Mouse (Mus musculus): ENCODE results near the gene Arhgef15. TPM values are rescaled to one million over a fixed set of nuclear protein-coding genes. Genes with fewer than 3 reads are reported as not detected.
"Not testable (repeated sequence)": the region's sequence is repeated elsewhere in the genome, so short reads cannot be mapped to it uniquely, and the experiment has no call there.

The Arhgef15 gene
- not detected in 3 replicates for total RNA-seq (2017)

- no peak for ATAC-seq (replicated peaks; ENCODE audit: insufficient number of reproducible peaks, low FRiP score, low TSS enrichment, poor library complexity, severe bottlenecking)
Observed at GRCm38 (mm10) chr11:68957308-68957707, at the start of gene Arhgef15. Gene Arhgef15, minus strand, starts transcription at chr11:68957480.

GRCm38 (mm10) chr11:69006575-69006974 lies 49.3 kb upstream of the Arhgef15 start:
- ATAC-seq (replicated peaks; ENCODE audit: insufficient number of reproducible peaks, low FRiP score, low TSS enrichment, poor library complexity, severe bottlenecking) = not testable (repeated sequence)

- ATAC-seq (replicated peaks; ENCODE audit: insufficient number of reproducible peaks, low FRiP score, low TSS enrichment, poor library complexity, severe bottlenecking) = no peak
Observed at GRCm38 (mm10) chr11:69005193-69005592, 47.9 kb upstream of the Arhgef15 start.

- ATAC-seq (replicated peaks; ENCODE audit: insufficient number of reproducible peaks, low FRiP score, low TSS enrichment, poor library complexity, severe bottlenecking) = no peak
Observed at GRCm38 (mm10) chr11:69003592-69003991, 46.3 kb upstream of the Arhgef15 start.

- ATAC-seq (replicated peaks; ENCODE audit: insufficient number of reproducible peaks, low FRiP score, low TSS enrichment, poor library complexity, severe bottlenecking) = not testable (repeated sequence)
Observed at GRCm38 (mm10) chr11:69002782-69003181, 45.5 kb upstream of the Arhgef15 start.

GRCm38 (mm10) chr11:68997080-68997479 lies 39.8 kb upstream of the Arhgef15 start:
- ATAC-seq (replicated peaks; ENCODE audit: insufficient number of reproducible peaks, low FRiP score, low TSS enrichment, poor library complexity, severe bottlenecking) = no peak

- ATAC-seq (replicated peaks; ENCODE audit: insufficient number of reproducible peaks, low FRiP score, low TSS enrichment, poor library complexity, severe bottlenecking) = no peak
Observed at GRCm38 (mm10) chr11:68994377-68994776, 37.1 kb upstream of the Arhgef15 start.

GRCm38 (mm10) chr11:68993122-68993521 lies 35.8 kb upstream of the Arhgef15 start:
- ATAC-seq (replicated peaks; ENCODE audit: insufficient number of reproducible peaks, low FRiP score, low TSS enrichment, poor library complexity, severe bottlenecking) = no peak

GRCm38 (mm10) chr11:68988341-68988740 lies 31.1 kb upstream of the Arhgef15 start:
- no peak for ATAC-seq (replicated peaks; ENCODE audit: insufficient number of reproducible peaks, low FRiP score, low TSS enrichment, poor library complexity, severe bottlenecking)

GRCm38 (mm10) chr11:68987365-68987882 lies 30.1 kb upstream of the Arhgef15 start:
- no peak for ATAC-seq (replicated peaks; ENCODE audit: insufficient number of reproducible peaks, low FRiP score, low TSS enrichment, poor library complexity, severe bottlenecking)

GRCm38 (mm10) chr11:68982639-68983369 lies 25.5 kb upstream of the Arhgef15 start:
- ATAC-seq (replicated peaks; ENCODE audit: insufficient number of reproducible peaks, low FRiP score, low TSS enrichment, poor library complexity, severe bottlenecking) = peak; percentile 71

GRCm38 (mm10) chr11:68980919-68981318 lies 23.6 kb upstream of the Arhgef15 start:
- no peak for ATAC-seq (replicated peaks; ENCODE audit: insufficient number of reproducible peaks, low FRiP score, low TSS enrichment, poor library complexity, severe bottlenecking)

GRCm38 (mm10) chr11:68979320-68979733 lies 22.0 kb upstream of the Arhgef15 start:
- no peak for ATAC-seq (replicated peaks; ENCODE audit: insufficient number of reproducible peaks, low FRiP score, low TSS enrichment, poor library complexity, severe bottlenecking)

GRCm38 (mm10) chr11:68975601-68976000 lies 18.3 kb upstream of the Arhgef15 start:
- no peak for ATAC-seq (replicated peaks; ENCODE audit: insufficient number of reproducible peaks, low FRiP score, low TSS enrichment, poor library complexity, severe bottlenecking)

GRCm38 (mm10) chr11:68975085-68975484 lies 17.8 kb upstream of the Arhgef15 start, which contains the start of gene Rangrf:
Gene Rangrf, minus strand, starts transcription at chr11:68975185.
- no peak for ATAC-seq (replicated peaks; ENCODE audit: insufficient number of reproducible peaks, low FRiP score, low TSS enrichment, poor library complexity, severe bottlenecking)

GRCm38 (mm10) chr11:68974059-68974450 lies 16.8 kb upstream of the Arhgef15 start:
- ATAC-seq (replicated peaks; ENCODE audit: insufficient number of reproducible peaks, low FRiP score, low TSS enrichment, poor library complexity, severe bottlenecking) = 0 out of 2 replicates have a peak, but pooled peaks have one; percentile 4

- ATAC-seq (replicated peaks; ENCODE audit: insufficient number of reproducible peaks, low FRiP score, low TSS enrichment, poor library complexity, severe bottlenecking) = peak; percentile 71
Observed at GRCm38 (mm10) chr11:68973250-68974058, 16.2 kb upstream of the Arhgef15 start.

GRCm38 (mm10) chr11:68970232-68970631 lies 13.0 kb upstream of the Arhgef15 start:
- no peak for ATAC-seq (replicated peaks; ENCODE audit: insufficient number of reproducible peaks, low FRiP score, low TSS enrichment, poor library complexity, severe bottlenecking)

GRCm38 (mm10) chr11:68968752-68969151 lies 11.5 kb upstream of the Arhgef15 start:
- no peak for ATAC-seq (replicated peaks; ENCODE audit: insufficient number of reproducible peaks, low FRiP score, low TSS enrichment, poor library complexity, severe bottlenecking)

Data from monocyte, adult 5-6 weeks (primary cell).